Mouse (Mus musculus) adrenal gland, postnatal 25 days (tissue): Measurements from ENCODE around the gene Gm45261. TPM values are rescaled to one million over a fixed set of nuclear protein-coding genes. Genes with fewer than 3 reads are reported as not detected.
A peak's percentile ranks its signal among the peaks of the same experiment; 100 is the strongest.

Source experiments
- DNase-seq: peaks from one replicate; pipeline ENCODE4 v3.0.0; 2021; ENCODE audit warnings: mixed read lengths
- long read RNA-seq: library from polyadenylated mRNA; stranded (forward); transcript quantifications from one replicate; pipeline ENCODE4 v2.0.0, GENCODE M21; 2021
- total RNA-seq: library from RNA; stranded (reverse); gene quantifications from 2 replicates; pipeline ENCODE4 v1.2.3, GENCODE M21; 2021

The Gm45261 gene
- not detected in 2 replicates for total RNA-seq
- long read RNA-seq, result 0 reads

GRCm38 (mm10) chr1:80461348-80461747 is at the start of gene Gm45261:
Gm45261 (minus strand) TSS chr1:80461448.
- DNase-seq, result no peak

GRCm38 (mm10) chr1:80504757-80505156 is 43.5 kb upstream of the Gm45261 start:
- no peak for DNase-seq

- no peak for DNase-seq
Observed at GRCm38 (mm10) chr1:80504081-80504480, 42.8 kb upstream of the Gm45261 start.

- DNase-seq, result no peak
Observed at GRCm38 (mm10) chr1:80502456-80503165, 41.4 kb upstream of the Gm45261 start.

- no peak for DNase-seq
Observed at GRCm38 (mm10) chr1:80499264-80499663, 38.0 kb upstream of the Gm45261 start.

GRCm38 (mm10) chr1:80496360-80496759 is 35.1 kb upstream of the Gm45261 start:
- no peak for DNase-seq

GRCm38 (mm10) chr1:80483419-80483818 is 22.2 kb upstream of the Gm45261 start:
- no peak for DNase-seq

- no peak for DNase-seq
Observed at GRCm38 (mm10) chr1:80474942-80475341, 13.7 kb upstream of the Gm45261 start.

GRCm38 (mm10) chr1:80472395-80472794 is 11.1 kb upstream of the Gm45261 start:
- DNase-seq, result no peak

GRCm38 (mm10) chr1:80459923-80460322 is 1.3 kb downstream of the Gm45261 start:
- no peak for DNase-seq

- no peak for DNase-seq
Observed at GRCm38 (mm10) chr1:80459477-80459876, 1.8 kb downstream of the Gm45261 start.

GRCm38 (mm10) chr1:80453971-80454370 is 7.3 kb downstream of the Gm45261 start:
- no peak for DNase-seq

GRCm38 (mm10) chr1:80451914-80452549 is 9.2 kb downstream of the Gm45261 start:
- DNase-seq, result no peak

GRCm38 (mm10) chr1:80447554-80447953 is 13.7 kb downstream of the Gm45261 start:
- DNase-seq, result peak; percentile 8

GRCm38 (mm10) chr1:80440911-80441310 is 20.3 kb downstream of the Gm45261 start:
- no peak for DNase-seq

- DNase-seq, result no peak
Observed at GRCm38 (mm10) chr1:80438506-80438905, 22.7 kb downstream of the Gm45261 start.

GRCm38 (mm10) chr1:80427946-80428345 is 33.3 kb downstream of the Gm45261 start:
- no peak for DNase-seq

- no peak for DNase-seq
Observed at GRCm38 (mm10) chr1:80427425-80427824, 33.8 kb downstream of the Gm45261 start.

- DNase-seq, result no peak
Observed at GRCm38 (mm10) chr1:80424666-80425065, 36.6 kb downstream of the Gm45261 start.

GRCm38 (mm10) chr1:80418321-80419045 is 42.8 kb downstream of the Gm45261 start:
- no peak for DNase-seq

- DNase-seq, result no peak
Observed at GRCm38 (mm10) chr1:80416329-80416728, 44.9 kb downstream of the Gm45261 start.

GRCm38 (mm10) chr1:80412521-80412920 is 48.7 kb downstream of the Gm45261 start:
- no peak for DNase-seq
